Mouse (Mus musculus) lung, postnatal 10 days (tissue): ENCODE results near the gene Ick.
"Not testable (repeated sequence)": the region's sequence is repeated elsewhere in the genome, so short reads cannot be mapped to it uniquely, and the experiment has no call there.

ENCODE experiments used
- DNase-seq: peaks from one replicate; pipeline ENCODE4 v3.0.0; 2021

Gene Ick

DNA sequence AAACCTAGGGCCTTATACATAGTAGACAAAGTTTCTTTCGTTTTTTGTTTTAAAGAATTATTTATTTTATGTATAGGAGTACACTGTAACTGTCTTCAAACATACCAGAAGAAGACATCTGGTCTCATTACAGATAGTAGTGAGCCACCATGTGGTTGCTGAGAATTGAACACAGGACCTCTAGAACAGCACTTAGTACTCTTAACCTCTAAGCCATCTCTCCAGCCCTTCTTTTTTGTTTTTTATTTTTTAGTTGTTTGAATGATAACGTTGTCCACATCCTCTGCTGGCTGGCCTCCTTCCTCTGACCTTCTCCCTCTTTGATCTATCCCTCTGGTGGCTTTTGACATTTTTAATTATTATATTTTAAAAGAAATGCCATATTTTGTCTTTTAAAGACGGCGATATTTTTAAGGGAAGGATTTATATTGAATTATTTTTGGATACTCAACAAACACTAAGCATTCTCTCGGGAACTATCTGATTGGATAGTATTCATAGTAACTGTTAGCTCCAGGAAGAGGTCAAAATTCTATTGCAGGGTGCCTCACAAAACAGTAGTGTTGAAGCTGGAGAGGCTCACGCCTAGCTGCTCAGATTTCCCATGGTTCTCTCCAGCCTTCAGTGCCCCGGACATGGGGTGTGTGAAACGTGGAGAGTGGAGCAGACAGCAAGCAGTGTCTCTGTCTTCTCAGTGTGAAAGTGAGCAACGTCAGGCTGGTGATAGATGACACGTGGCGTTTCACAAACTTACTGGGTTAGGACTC is 45.4 kb downstream of the Ick start:
- no peak for DNase-seq

DNA sequence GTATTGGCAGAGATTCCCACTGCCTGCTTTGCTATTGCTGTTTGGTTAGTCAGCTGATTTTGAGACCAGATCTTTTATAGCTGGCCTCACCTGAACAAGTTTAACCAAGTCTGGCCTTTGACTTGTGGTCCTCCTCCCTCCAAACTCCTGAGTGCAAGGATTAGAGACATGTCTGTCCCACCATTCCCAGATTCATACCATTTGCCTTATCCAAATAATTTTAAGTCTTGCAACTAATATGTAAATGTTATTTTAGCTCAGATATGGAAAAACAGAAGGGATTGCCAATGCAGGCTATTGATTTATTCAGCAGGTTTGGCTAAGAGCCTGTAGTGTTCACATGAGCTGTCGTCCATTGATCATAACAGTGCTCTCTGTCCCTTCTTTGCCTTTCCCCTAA is 48.2 kb downstream of the Ick start:
- DNase-seq: no peak

GRCm38 (mm10) chr9:78163291-78163690 is 54.3 kb downstream of the Ick start:
- DNase-seq: no peak

GRCm38 (mm10) chr9:78164741-78165140 is 55.7 kb downstream of the Ick start:
- DNase-seq: no peak

- DNase-seq: no peak
Measured at GRCm38 (mm10) chr9:78165454-78165853, 56.5 kb downstream of the Ick start.

DNA sequence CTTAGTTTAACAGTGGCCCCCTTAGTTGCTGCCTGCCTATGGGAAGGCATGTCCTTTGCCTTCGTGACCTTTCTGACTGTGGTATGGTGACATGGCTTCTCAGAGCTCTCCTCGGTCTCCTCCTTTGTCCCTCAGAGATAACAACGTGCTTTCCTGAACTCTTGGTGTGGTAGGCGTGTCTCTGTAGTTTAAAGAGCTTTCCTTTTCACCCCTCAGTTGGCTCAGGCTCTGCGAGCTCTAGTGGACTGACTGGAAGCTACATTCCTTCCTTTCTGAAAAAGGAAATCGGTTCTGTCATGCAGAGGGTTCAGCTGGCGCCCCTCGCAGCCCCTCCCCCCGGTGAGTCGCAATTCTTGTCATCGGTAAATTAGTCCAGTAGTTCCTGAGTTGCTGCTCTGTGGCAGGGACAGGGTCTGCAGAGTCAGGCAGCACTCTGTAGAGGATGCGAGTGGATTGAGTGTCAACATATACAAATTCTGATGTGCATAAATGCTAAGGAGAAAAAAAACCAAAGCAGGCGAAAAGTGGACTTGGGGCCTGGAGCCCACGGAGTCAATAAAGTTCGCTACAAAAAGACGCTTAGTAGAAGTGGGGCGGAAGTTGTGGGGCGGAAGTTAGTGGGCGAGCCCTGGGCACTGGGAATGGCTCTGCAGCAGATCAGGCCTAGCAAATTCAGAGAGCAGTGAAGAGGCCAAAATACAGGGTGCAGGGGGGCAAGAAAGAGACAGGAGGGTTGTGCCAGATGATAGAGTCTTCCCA is 57.9 kb downstream of the Ick start:
- no peak for DNase-seq

DNA sequence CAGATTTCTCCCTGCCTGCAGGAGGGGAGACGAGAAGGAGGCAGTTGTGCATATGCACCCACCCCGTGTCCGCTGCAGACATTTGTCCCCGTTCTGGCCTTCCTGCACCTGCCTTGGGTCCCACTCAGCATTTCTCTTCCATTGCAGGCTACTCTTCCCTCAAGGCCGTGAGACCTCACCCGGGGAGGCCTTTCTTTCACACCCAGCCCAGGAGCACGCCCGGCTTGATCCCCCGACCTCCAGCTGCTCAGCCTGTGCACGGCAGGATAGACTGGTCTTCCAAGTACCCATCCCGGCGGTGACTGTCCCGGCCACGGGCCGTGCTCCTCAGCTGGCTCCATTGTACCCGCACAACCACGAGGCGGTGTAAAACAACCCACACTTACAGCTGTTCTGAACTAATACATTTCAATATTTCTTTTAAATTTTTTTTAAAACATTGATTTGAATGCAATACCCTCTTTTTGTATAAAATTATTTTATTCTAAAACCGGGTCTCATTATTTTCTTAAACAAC is 58.5 kb downstream of the Ick start:
- no peak for DNase-seq

- DNase-seq: peak; percentile 16
Measured at GRCm38 (mm10) chr9:78168864-78169263, 59.9 kb downstream of the Ick start.

GRCm38 (mm10) chr9:78174016-78174415 is 65.0 kb downstream of the Ick start:
- no peak for DNase-seq

DNA sequence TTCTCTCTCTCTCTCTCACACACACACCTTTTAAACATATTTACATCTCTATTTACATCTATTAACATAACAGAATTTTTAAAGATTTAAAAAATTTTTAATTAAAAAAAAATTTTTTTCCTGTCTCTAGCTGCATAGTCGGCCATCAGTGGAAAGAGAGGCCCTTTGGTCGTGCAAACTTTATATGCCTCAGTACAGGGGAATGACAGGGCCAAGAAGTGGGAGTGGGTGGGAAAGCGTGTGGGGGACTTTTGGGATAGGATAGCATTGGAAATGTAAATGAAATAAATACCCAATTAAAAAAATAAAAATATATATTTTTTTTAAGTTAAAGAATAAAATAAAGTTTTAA is 65.9 kb downstream of the Ick start:
- not testable (repeated sequence) for DNase-seq

DNA sequence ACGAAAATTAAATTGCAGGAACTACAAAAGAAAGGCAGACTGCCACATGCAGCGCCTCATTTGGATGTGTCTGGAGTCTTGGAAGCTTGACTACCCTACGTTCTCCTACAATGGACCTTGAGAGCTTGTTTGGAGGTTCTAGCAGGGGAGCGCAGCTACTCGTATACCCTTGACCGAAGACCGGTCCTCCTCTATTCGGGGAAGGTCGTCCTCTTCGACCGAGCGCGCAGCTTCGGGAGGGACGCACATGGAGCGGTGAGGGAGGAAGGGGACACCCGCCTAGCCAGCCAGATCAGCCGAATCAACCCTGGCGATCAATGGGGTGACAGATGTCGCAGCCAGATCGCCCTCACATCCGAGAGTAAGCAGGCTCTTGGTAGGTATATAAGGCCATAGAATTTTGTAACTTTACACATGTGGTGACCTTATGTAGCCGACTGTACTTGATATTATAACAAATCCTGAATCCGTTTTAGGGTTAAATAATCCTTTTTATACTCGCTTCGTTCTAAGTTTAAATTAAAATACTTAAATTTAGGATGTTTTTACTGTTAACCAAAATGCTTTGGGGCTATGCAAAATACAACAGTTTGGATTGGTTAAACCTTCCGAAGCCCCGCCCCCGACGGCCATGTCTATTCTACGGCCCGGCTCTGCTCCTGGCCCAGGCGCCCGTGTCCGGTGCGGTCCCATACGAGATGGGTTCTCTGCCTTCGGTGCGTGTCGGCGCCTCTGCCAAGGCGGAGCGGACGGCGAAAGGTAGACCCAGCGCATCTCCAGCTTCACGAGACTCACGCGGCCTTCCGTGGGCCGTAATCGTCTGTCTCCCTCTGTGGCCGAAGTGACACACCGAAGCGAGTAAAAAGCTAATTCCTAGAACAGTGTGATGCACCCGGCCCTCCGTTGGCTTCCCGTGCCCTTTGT is 66.5 kb downstream of the Ick start:
- DNase-seq: peak; percentile 97

- peak; percentile 86 for DNase-seq
Measured at GRCm38 (mm10) chr9:78176201-78176727, 67.3 kb downstream of the Ick start.

- DNase-seq: peak; percentile 49
Measured at GRCm38 (mm10) chr9:78176831-78177230, 67.8 kb downstream of the Ick start.

- DNase-seq: no peak
Measured at GRCm38 (mm10) chr9:78178197-78178596, 69.2 kb downstream of the Ick start.

DNA sequence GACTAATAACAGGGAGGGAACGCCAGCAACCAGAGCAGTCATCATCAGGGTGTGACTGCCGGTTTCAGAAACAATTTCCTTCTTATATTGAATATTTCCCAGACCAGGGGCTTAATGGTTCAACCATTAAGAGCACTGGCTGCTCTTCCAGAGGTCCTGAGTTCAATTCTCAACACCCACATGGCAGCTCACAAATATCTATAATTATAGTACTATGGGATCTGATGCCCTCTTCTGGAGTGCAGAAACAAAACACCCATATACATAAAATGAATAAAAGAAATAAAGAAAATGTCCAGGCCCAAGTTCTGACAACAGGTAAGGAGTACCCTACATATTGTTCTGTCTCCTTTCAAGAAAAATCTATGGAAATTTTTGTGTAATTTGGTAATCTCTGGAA is 70.1 kb downstream of the Ick start:
- DNase-seq: no peak

DNA sequence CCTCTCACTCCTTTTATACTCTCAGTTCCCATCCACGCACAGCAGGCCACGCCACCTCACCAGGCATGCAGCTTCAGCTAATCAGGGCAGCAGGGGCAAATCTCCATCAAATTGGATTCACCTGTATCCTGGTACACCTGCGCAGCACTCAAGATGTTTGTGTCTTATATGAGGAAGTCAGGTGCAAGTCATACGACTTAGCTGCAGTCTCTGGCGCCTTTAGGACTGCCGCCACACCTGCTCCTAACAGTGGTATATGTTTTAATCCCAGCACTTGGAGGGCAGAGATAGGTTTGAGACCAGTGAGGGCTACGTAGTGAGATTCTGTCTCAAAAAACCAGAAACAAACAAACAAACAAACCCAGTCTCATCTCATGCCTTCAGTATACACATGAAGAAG is 73.5 kb downstream of the Ick start, which contains the start of gene Gsta4:
Gene Gsta4 (plus strand): TSS at position 301 of the 400 bp plus-strand sequence.
- not testable (repeated sequence) for DNase-seq

DNA sequence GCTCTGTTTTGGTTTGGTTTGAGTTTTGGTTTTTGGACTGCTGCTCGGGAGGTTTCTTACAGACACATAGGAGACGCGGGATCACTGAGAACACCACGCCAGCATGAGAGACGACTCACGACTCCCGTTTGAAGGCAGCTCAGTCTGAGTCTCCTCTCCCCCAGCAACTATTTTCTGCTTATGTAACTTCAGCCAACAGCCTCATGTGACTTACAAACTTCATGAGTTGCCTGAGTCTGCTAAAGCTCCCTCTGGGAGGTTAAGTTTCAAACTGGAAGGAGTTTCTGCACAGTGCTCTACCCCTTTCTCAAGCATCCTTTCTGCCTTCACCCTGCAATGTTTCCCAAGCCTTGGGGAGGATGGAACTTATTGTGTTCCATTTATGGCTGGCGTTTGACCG is 76.7 kb downstream of the Ick start:
- DNase-seq: no peak

DNA sequence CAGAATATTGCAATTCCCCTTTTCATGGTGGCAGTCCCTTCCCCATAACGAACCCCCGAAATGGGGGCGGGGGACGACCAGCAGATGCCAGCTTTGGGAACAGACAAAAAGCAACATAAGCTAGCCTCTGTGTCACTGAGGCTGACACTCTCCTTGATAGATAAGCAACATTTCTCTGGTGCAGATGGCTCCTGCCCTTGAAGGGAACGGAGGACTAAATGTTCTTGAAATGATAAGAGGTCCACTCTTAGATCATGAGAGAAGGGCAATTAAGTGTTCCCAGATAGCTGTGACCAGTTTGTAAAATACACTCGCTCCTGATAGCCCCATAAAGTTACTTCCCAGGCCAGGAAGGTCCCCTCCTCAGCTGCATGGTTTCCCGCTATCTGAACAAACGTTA is 79.9 kb downstream of the Ick start:
- DNase-seq: no peak

DNA sequence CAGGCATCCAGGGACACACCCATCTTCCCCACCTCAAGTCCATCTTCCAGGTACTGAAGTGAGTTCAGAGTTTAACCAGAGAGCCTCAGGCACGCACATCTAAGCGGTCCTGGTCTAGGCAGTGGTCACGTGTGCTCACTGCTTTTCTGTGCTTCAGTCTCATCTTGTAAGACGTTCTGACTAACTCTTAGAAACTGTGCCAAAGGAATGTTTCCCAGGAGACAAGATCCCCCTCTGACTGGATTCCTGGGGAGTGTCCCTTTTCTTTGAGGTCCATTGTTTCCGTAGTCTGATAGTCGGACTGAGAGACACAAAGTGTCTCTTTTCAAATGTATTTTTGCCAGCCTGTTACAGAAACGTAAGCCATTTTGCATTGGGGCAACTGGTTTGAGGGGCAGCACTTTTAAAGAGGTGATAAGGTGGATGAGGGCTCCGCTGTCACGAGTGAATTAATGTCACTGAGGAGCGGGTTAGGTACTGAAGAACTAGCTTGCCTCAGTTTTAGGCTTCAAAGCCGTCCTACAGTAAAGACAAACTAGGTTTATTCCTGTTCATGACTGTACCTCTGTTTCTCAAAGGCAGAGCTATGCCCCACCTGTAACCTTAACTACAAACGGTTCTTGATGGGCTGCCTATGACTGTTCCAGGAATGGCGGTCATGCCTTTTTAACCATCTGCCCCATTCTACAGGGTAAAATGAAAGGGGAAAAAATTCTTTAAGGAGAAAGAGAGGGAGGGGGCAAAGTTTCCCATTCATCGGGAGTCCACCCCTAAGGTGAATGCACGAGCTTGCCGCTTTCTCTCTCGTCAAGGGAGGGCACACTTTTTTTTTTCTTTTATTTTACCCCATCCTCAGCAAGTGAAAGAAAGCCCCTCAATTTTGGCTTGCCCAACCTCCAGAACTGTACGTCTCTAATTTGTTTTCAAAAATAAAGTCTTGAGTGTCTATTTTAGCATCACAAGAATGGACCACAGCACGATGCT is 82.0 kb downstream of the Ick start:
- DNase-seq: no peak

- peak; percentile 82 for DNase-seq
Measured at GRCm38 (mm10) chr9:78191736-78192135, 82.7 kb downstream of the Ick start.

GRCm38 (mm10) chr9:78193902-78194597 is 85.1 kb downstream of the Ick start:
- peak; percentile 79 for DNase-seq
